Mouse (Mus musculus): ENCODE measurements at regions not wholly inside any gene's neighbourhood (a gene's known extent, or its start where the extent isn't known, plus 50 kb on each side); places are given as distances from the start of the nearest gene placed in this dataset.

DNA sequence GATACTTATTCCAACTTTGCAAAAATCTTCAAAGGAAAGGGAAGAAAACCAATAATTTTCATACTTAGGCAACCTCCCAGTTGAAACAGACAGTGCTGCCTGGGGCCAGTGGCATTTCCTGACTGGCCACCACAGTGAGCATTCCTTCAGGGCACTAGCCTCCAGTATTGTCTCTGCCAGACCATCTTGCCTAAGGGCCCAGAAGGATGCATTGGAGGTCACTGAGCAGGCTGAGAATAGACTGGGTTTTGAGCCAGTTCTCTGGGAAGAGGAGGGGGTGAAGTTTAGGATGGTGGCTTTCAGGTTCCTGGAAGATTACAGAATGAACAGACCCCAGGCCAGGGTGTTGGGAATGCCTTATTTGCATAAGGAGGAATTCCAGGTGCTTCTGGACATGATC, 95.3 kb upstream of the Tpm1 start:
- Histone ChIP-seq H3K9me3 (ENCODE audit: control insufficient read depth, insufficient read depth, low read depth, low read length) (no peaks in the 10 kb centered on the region), H3K27ac (ENCODE audit: insufficient read depth, low read depth, low read length, poor library complexity, severe bottlenecking) (no peak overlapping the region), H3K9ac (ENCODE audit: insufficient read depth, low read depth, low read length, poor library complexity, severe bottlenecking) (no peak overlapping the region), H3K36me3 (ENCODE audit: control insufficient read depth, insufficient read depth, low read length, poor library complexity, severe bottlenecking) (no peaks in the 10 kb centered on the region), H3K4me1 (ENCODE audit: control insufficient read depth in 2 of 2, insufficient read depth in 2 of 2, low read length in 2 of 2, poor library complexity in 1 of 2) (no peaks in the 10 kb centered on the region), H3K4me3 (ENCODE audit: insufficient read depth in 1 of 2, low read depth in 1 of 2, low read length in 2 of 2, poor library complexity in 1 of 2, severe bottlenecking in 1 of 2) (no peak overlapping the region)
- DNase-seq (ENCODE audit: low read depth, low spot score): no peak
- in situ Hi-C loops (cut with MboI; ENCODE audit: low sequenced_read_pairs in 2 of 2, unreplicated experiment in 2 of 2): no loop called here
- TF ChIP-seq CHD2 (IDR thresholded peaks at IDR 0.05; ENCODE audit: low read depth, low read length): no peak

DNA sequence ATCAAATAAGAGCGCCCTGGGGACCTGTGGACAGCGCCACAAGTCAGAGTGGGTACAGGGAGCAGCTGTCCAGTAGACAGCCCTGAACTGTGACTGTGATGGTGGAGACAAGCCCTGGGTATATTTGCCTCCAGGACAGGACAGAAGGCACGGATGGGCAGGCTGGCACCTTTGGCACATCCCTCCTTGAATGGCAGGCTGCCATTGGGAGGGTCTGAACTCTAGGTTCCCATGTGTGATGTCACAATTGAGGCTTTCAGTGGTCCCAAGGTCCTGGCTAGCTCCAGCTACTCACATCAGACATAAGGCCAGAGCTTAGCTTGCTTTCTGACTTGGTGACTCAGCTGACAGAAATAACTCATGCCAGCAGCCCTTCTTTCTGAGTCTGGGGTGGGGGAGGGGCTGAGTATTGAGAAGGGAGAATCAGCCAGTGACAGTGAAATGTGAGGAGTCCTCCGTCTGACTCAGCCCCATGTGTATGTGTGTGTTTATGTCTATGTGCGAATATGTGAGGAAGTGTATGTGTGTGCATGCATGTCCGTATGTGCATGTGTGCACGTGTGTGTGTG, 91.2 kb upstream of the Tpm1 start:
- DNase-seq (ENCODE audit: low read depth, low spot score): no peak
- no peaks in the 10 kb centered on the region for H3K36me3 ChIP-seq (ENCODE audit: control insufficient read depth, insufficient read depth, low read length, poor library complexity, severe bottlenecking)
- H3K9me3 ChIP-seq (ENCODE audit: control insufficient read depth, insufficient read depth, low read depth, low read length): no peaks in the 10 kb centered on the region
- H3K4me3 ChIP-seq (ENCODE audit: insufficient read depth in 1 of 2, low read depth in 1 of 2, low read length in 2 of 2, poor library complexity in 1 of 2, severe bottlenecking in 1 of 2): no peak overlapping the region
- H3K27ac ChIP-seq (ENCODE audit: insufficient read depth, low read depth, low read length, poor library complexity, severe bottlenecking): no peak overlapping the region
- no peak overlapping the region for H3K9ac ChIP-seq (ENCODE audit: insufficient read depth, low read depth, low read length, poor library complexity, severe bottlenecking)
- in situ Hi-C loops (cut with MboI; ENCODE audit: low sequenced_read_pairs in 2 of 2, unreplicated experiment in 2 of 2): no loop called here
- H3K4me1 ChIP-seq (ENCODE audit: control insufficient read depth in 2 of 2, insufficient read depth in 2 of 2, low read length in 2 of 2, poor library complexity in 1 of 2): no peaks in the 10 kb centered on the region
- no peak for TF ChIP-seq HCFC1 (IDR thresholded peaks at IDR 0.05; ENCODE audit: borderline replicate concordance, insufficient read depth, low read length)
- TF ChIP-seq ZC3H11A (IDR thresholded peaks at IDR 0.05; ENCODE audit: borderline replicate concordance, low read depth, low read length): no peak
- no peak for TF ChIP-seq MAFK (IDR thresholded peaks at IDR 0.05; ENCODE audit: insufficient read depth, low read depth, low read length)

DNA sequence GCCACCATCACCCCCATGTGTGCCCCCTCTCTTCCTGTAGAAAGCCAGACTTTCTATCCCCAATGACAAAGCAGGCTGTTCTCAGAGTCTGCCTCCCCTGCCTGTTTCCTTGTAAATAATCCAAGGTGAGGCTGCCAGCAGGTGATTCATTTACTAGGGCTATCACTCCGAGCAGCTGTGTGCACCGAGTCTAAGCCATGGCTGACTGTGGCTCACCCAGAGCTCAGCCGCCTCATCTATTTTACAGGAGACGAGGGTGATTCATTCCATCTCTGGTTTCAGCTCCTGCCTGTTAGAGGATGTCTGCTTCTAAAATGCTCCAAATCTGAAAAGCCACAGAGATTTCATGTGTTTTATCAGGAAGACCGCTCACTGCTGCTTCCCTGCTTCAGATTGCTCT, 88.5 kb upstream of the Tpm1 start:
- no peak for DNase-seq (ENCODE audit: low read depth, low spot score)
- no peaks in the 10 kb centered on the region for H3K4me1 ChIP-seq (ENCODE audit: control insufficient read depth in 2 of 2, insufficient read depth in 2 of 2, low read length in 2 of 2, poor library complexity in 1 of 2)
- TF ChIP-seq ZC3H11A (IDR thresholded peaks at IDR 0.05; ENCODE audit: borderline replicate concordance, low read depth, low read length) (no peak), MAFK (IDR thresholded peaks at IDR 0.05; ENCODE audit: insufficient read depth, low read depth, low read length) (no peak), CHD2 (IDR thresholded peaks at IDR 0.05; ENCODE audit: low read depth, low read length) (no peak), ZNF384 (IDR thresholded peaks at IDR 0.05; ENCODE audit: low read depth, low read length) (no peak), HCFC1 (IDR thresholded peaks at IDR 0.05; ENCODE audit: borderline replicate concordance, insufficient read depth, low read length) (no peak)
- no peak overlapping the region for H3K4me3 ChIP-seq (ENCODE audit: insufficient read depth in 1 of 2, low read depth in 1 of 2, low read length in 2 of 2, poor library complexity in 1 of 2, severe bottlenecking in 1 of 2)
- in situ Hi-C loops (cut with MboI; ENCODE audit: low sequenced_read_pairs in 2 of 2, unreplicated experiment in 2 of 2): no loop called here
- H3K27ac ChIP-seq (ENCODE audit: insufficient read depth, low read depth, low read length, poor library complexity, severe bottlenecking): no peak overlapping the region
- no peaks in the 10 kb centered on the region for H3K9me3 ChIP-seq (ENCODE audit: control insufficient read depth, insufficient read depth, low read depth, low read length)
- H3K36me3 ChIP-seq (ENCODE audit: control insufficient read depth, insufficient read depth, low read length, poor library complexity, severe bottlenecking): no peaks in the 10 kb centered on the region
- H3K9ac ChIP-seq (ENCODE audit: insufficient read depth, low read depth, low read length, poor library complexity, severe bottlenecking): no peak overlapping the region

DNA sequence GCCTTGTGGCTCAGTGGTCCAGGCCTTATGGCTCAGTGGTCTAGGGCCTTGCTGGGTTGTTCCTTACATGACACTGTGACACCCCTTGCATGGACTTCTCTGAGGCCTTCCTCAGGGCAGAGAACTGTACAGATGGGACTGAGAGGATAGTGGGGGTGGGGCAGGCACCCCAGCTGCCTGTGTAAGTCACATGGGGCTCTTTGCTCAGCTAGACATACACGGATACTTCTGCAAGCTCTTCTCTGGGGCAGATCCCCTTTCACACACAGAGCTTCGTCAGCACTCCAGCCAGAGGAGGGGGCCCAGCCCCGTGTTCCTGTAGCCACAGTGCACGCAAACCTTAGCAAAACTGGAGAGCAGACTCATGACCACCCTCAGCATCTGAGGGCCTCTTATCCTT, 87.9 kb upstream of the Tpm1 start:
- DNase-seq (ENCODE audit: low read depth, low spot score): no peak
- Histone ChIP-seq H3K9ac (ENCODE audit: insufficient read depth, low read depth, low read length, poor library complexity, severe bottlenecking) (no peak overlapping the region), H3K9me3 (ENCODE audit: control insufficient read depth, insufficient read depth, low read depth, low read length) (no peaks in the 10 kb centered on the region), H3K36me3 (ENCODE audit: control insufficient read depth, insufficient read depth, low read length, poor library complexity, severe bottlenecking) (no peaks in the 10 kb centered on the region), H3K4me3 (ENCODE audit: insufficient read depth in 1 of 2, low read depth in 1 of 2, low read length in 2 of 2, poor library complexity in 1 of 2, severe bottlenecking in 1 of 2) (no peak overlapping the region), H3K4me1 (ENCODE audit: control insufficient read depth in 2 of 2, insufficient read depth in 2 of 2, low read length in 2 of 2, poor library complexity in 1 of 2) (no peaks in the 10 kb centered on the region), H3K27ac (ENCODE audit: insufficient read depth, low read depth, low read length, poor library complexity, severe bottlenecking) (no peak overlapping the region)
- TF ChIP-seq MAFK (IDR thresholded peaks at IDR 0.05; ENCODE audit: insufficient read depth, low read depth, low read length) (no peak), ZC3H11A (IDR thresholded peaks at IDR 0.05; ENCODE audit: borderline replicate concordance, low read depth, low read length) (no peak), ZNF384 (IDR thresholded peaks at IDR 0.05; ENCODE audit: low read depth, low read length) (no peak), CHD2 (IDR thresholded peaks at IDR 0.05; ENCODE audit: low read depth, low read length) (no peak), HCFC1 (IDR thresholded peaks at IDR 0.05; ENCODE audit: borderline replicate concordance, insufficient read depth, low read length) (no peak)
- in situ Hi-C loops (cut with MboI; ENCODE audit: low sequenced_read_pairs in 2 of 2, unreplicated experiment in 2 of 2): no loop called here

DNA sequence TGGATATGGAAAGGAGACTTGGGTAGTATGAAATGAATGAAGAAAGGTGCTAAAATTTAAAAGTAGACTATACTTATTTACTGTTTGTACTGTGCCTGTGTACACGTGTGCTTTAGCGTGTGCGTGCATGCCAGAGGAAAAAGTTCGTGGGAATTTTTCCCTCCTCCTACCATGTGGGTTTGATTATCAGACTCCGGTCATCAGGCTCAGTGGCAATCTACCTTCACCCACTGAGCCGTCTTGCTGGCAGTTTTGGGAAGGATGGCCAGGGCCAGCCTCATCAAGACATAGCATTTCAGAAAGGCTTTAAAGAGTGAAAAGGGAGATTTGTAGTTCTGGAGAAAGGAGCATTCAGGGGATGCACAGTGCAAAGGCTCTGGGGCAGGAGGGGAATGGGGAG, 87.0 kb upstream of the Tpm1 start:
- TF ChIP-seq CHD2 (IDR thresholded peaks at IDR 0.05; ENCODE audit: low read depth, low read length) (no peak), MAFK (IDR thresholded peaks at IDR 0.05; ENCODE audit: insufficient read depth, low read depth, low read length) (no peak), ZNF384 (IDR thresholded peaks at IDR 0.05; ENCODE audit: low read depth, low read length) (no peak), HCFC1 (IDR thresholded peaks at IDR 0.05; ENCODE audit: borderline replicate concordance, insufficient read depth, low read length) (no peak)
- Histone ChIP-seq H3K4me3 (ENCODE audit: insufficient read depth in 1 of 2, low read depth in 1 of 2, low read length in 2 of 2, poor library complexity in 1 of 2, severe bottlenecking in 1 of 2) (no peak overlapping the region), H3K9ac (ENCODE audit: insufficient read depth, low read depth, low read length, poor library complexity, severe bottlenecking) (no peak overlapping the region), H3K27ac (ENCODE audit: insufficient read depth, low read depth, low read length, poor library complexity, severe bottlenecking) (no peak overlapping the region), H3K4me1 (ENCODE audit: control insufficient read depth in 2 of 2, insufficient read depth in 2 of 2, low read length in 2 of 2, poor library complexity in 1 of 2) (no peaks in the 10 kb centered on the region), H3K36me3 (ENCODE audit: control insufficient read depth, insufficient read depth, low read length, poor library complexity, severe bottlenecking) (no peaks in the 10 kb centered on the region), H3K9me3 (ENCODE audit: control insufficient read depth, insufficient read depth, low read depth, low read length) (no peaks in the 10 kb centered on the region)
- no peak for DNase-seq (ENCODE audit: low read depth, low spot score)
- in situ Hi-C loops (cut with MboI; ENCODE audit: low sequenced_read_pairs in 2 of 2, unreplicated experiment in 2 of 2): no loop called here

Measured in ES-E14 (cell line).